ENCODE assay signal across 8 mouse cellular contexts in genomic region chr3:95124246-95124645, GRCm38 (mm10). TPM values are rescaled to one million over a fixed set of nuclear protein-coding genes. Genes with fewer than 3 reads are reported as not detected.
DNase-seq lines count a peak whose midpoint lies in the region; ATAC-seq and TF ChIP-seq lines count a peak whose summit lies in the region.

Gene Tmod4, plus strand, starts transcription at chr3:95124476.

- peak; percentile 74 for TF ChIP-seq CTCF in layer of hippocampus, adult 2 months (conservative IDR thresholded peaks at IDR 0.05)

- no peak for DNase-seq in layer of hippocampus, adult 2 months (ENCODE audit: low spot score in 2 of 2)
- no peak for DNase-seq in layer of hippocampus, adult 18-20 months (ENCODE audit: low spot score in 2 of 2)
- peak; percentile 49 for DNase-seq in embryo, embryonic 10.5 days (ENCODE audit: low spot score)
- peak; percentile 42 for DNase-seq in lung, postnatal 10 days
- no peak for DNase-seq in ovary, postnatal 14 days (ENCODE audit: low spot score)
- DNase-seq in layer of hippocampus, postnatal 25 days (ENCODE audit: extremely low spot score in 1 of 2, low spot score in 1 of 2), result no peak
- DNase-seq in spleen, adult 18-20 months, result no peak

- H3K4me2 ChIP-seq in heart, embryonic 15.5 days, result peak within 1 kb of the TSS; percentile 10; the same call in 1 of the 2 replicates

- H3K4me1 ChIP-seq in heart, embryonic 15.5 days (replicated peaks), result peaks cover 21% of the 10 kb centered on the region

- H3K9me3 ChIP-seq in heart, embryonic 15.5 days (replicated peaks), result no peaks in the 10 kb centered on the region

- no peak for ATAC-seq in heart, embryonic 15.5 days (replicated peaks; ENCODE audit: insufficient number of reproducible peaks, insufficient read depth, low FRiP score, low read depth)

- no peaks in the 10 kb centered on the region for H3K27me3 ChIP-seq in heart, embryonic 15.5 days

- H3K9ac ChIP-seq in heart, embryonic 15.5 days, result no peak within 1 kb of the TSS

- no peak within 1 kb of the TSS for H3K4me3 ChIP-seq in layer of hippocampus, adult 2 months
- H3K4me3 ChIP-seq in heart, embryonic 15.5 days, result no peak within 1 kb of the TSS

- peaks cover 37% of the 10 kb centered on the region for H3K36me3 ChIP-seq in heart, embryonic 15.5 days

- WGBS in heart, embryonic 15.5 days, result 57% methylated on average over 6 of the region's 6 CpGs

- H3K27ac ChIP-seq in layer of hippocampus, adult 2 months, result peak within 1 kb of the TSS; percentile 21; the same call in 1 of the 2 replicates
- H3K27ac ChIP-seq in heart, embryonic 15.5 days, result peak within 1 kb of the TSS; percentile 66

RNA-seq across cellular contexts. Expression of gene Tmod4, which starts in this region (rescaled TPM):
- under 1 TPM in 1 of 2 experiments, not detected in 1; 0.71 TPM for total RNA-seq in layer of hippocampus, adult 2 months (2021)
- under 1 TPM; 0.48 to 0.82 TPM for total RNA-seq in layer of hippocampus, adult 18-20 months (2021)
- 1.4 and 2.1 TPM in 2 replicates for polyA plus RNA-seq in heart, embryonic 15.5 days (2015; fragmentation: Nextera tagmentation; extraction: Ambion mirVana)
- total RNA-seq in layer of hippocampus, postnatal 25 days (2021), result under 1 TPM; 0.76 to 0.94 TPM

Comparison
In these comparisons a context has a peak if more than half of its experiments do, and no peak if none do; other contexts are left out.
1. DNase-seq: peak in embryo, embryonic 10.5 days (single experiment) and lung, postnatal 10 days (single experiment); none in layer of hippocampus, adult 2 months (0 of 2), layer of hippocampus, adult 18-20 months (0 of 2), ovary, postnatal 14 days (single experiment), layer of hippocampus, postnatal 25 days (0 of 2) and spleen, adult 18-20 months (0 of 2).